Mouse (Mus musculus): Measurements from ENCODE around the gene Mrc2. TPM values are rescaled to one million over a fixed set of nuclear protein-coding genes. Genes with fewer than 3 reads are reported as not detected.
A peak's percentile ranks its signal among the peaks of the same experiment; 100 is the strongest.

The Mrc2 gene
- polyA plus RNA-seq, 1 experiment from 2014 or later, result 6.1 TPM

GRCm38 (mm10) chr11:105371818-105372217, 79.4 kb downstream of the Mrc2 start:
- Histone ChIP-seq H3K4me2 (ENCODE audit: low read length) (no peak overlapping the region), H3K36me3 (ENCODE audit: control insufficient read depth, insufficient read depth, low read length) (no peaks in the 10 kb centered on the region), H3K27me3 (ENCODE audit: control insufficient read depth, insufficient read depth, low read length) (no peaks in the 10 kb centered on the region), H3K27ac (replicated peaks in 1 of 2; ENCODE audit: control insufficient read depth in 1 of 2, insufficient read depth in 1 of 2, low read depth in 2 of 2, low read length in 2 of 2) (no peak overlapping the region), H3K4me1 (ENCODE audit: control insufficient read depth in 2 of 2, insufficient read depth in 2 of 2, low read length in 2 of 2) (peaks cover 21 to 27% of the 10 kb centered on the region in 2 experiments), H3K9me3 (ENCODE audit: control insufficient read depth, low read length) (no peaks in the 10 kb centered on the region), H3K4me3 (ENCODE audit: control insufficient read depth in 1 of 2, insufficient read depth in 1 of 2, low read depth in 1 of 2, low read length in 2 of 2) (no peak overlapping the region), H3K9ac (ENCODE audit: low read length) (no peak overlapping the region)
- ATAC-seq (ENCODE audit: insufficient number of reproducible peaks, insufficient read depth, low FRiP score, low read depth), result no peak
- WGBS, result 74% methylated on average over 9 of the region's 9 CpGs

- Histone ChIP-seq H3K9ac (ENCODE audit: low read length) (no peak overlapping the region), H3K27me3 (ENCODE audit: control insufficient read depth, insufficient read depth, low read length) (no peaks in the 10 kb centered on the region)
Measured at GRCm38 (mm10) chr11:105373881-105374280, 81.4 kb downstream of the Mrc2 start.

DNA sequence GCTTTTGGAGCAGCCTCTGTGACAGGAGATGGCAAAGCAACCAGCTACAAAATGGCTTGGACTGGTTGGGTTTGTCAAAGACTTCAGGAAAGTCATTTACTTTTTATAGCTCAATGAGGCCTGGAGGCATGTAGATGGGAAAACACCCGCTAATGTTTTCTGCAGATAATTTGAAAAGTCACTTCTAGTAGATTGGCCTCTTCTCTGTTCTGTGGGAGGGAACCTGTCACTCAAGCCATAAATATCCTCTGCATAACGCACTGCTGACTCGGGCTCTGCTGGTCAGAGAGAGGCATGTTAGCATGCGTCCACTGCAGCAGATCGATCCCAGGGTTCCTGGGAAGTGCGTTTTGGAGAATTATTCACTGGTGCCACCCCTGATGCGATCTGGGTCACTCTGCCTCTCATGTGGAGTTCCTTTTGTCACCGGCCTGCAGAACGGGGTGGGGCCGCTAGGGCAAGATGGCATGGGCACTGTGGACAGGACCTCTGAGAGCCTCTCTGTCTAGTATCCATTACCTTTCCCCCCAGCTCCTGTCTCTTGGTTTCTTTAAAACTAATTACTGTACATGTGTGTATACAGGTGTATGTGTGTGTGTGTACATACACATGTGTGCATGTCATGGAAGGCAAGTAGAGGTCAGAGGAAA, 82.2 kb downstream of the Mrc2 start:
- Histone ChIP-seq H3K4me3 (ENCODE audit: control insufficient read depth in 1 of 2, insufficient read depth in 1 of 2, low read depth in 1 of 2, low read length in 2 of 2) (no peak overlapping the region), H3K27ac (replicated peaks in 1 of 2; ENCODE audit: control insufficient read depth in 1 of 2, insufficient read depth in 1 of 2, low read depth in 2 of 2, low read length in 2 of 2) (peak overlapping the region; percentile 80 to 86), H3K36me3 (ENCODE audit: control insufficient read depth, insufficient read depth, low read length) (no peaks in the 10 kb centered on the region), H3K27me3 (ENCODE audit: control insufficient read depth, insufficient read depth, low read length) (no peaks in the 10 kb centered on the region), H3K4me2 (ENCODE audit: low read length) (peak overlapping the region; percentile 30; the same call in 1 of the 2 replicates), H3K9me3 (ENCODE audit: control insufficient read depth, low read length) (no peaks in the 10 kb centered on the region), H3K9ac (ENCODE audit: low read length) (no peak overlapping the region), H3K4me1 (ENCODE audit: control insufficient read depth in 2 of 2, insufficient read depth in 2 of 2, low read length in 2 of 2) (peaks cover 24 to 32% of the 10 kb centered on the region in 2 experiments)
- peak; percentile 60; the same call in 1 of the 2 replicates for ATAC-seq (ENCODE audit: insufficient number of reproducible peaks, insufficient read depth, low FRiP score, low read depth)
- WGBS, result 40% methylated on average over 10 of the region's 10 CpGs

More at GRCm38 (mm10) chr11:105373881-105374280, 81.4 kb downstream of the Mrc2 start:
- H3K4me3 ChIP-seq (ENCODE audit: control insufficient read depth in 1 of 2, insufficient read depth in 1 of 2, low read depth in 1 of 2, low read length in 2 of 2), result no peak overlapping the region
- H3K9me3 ChIP-seq (ENCODE audit: control insufficient read depth, low read length), result no peaks in the 10 kb centered on the region
- H3K27ac ChIP-seq (replicated peaks in 1 of 2; ENCODE audit: control insufficient read depth in 1 of 2, insufficient read depth in 1 of 2, low read depth in 2 of 2, low read length in 2 of 2), result peak overlapping the region; percentile 51 to 86
- H3K36me3 ChIP-seq (ENCODE audit: control insufficient read depth, insufficient read depth, low read length), result no peaks in the 10 kb centered on the region
- WGBS, result 40% methylated on average over 8 of the region's 8 CpGs
- no peak for ATAC-seq (ENCODE audit: insufficient number of reproducible peaks, insufficient read depth, low FRiP score, low read depth)
- peaks cover 24 to 28% of the 10 kb centered on the region in 2 experiments for H3K4me1 ChIP-seq (ENCODE audit: control insufficient read depth in 2 of 2, insufficient read depth in 2 of 2, low read length in 2 of 2)
- H3K4me2 ChIP-seq (ENCODE audit: low read length), result no peak overlapping the region

GRCm38 (mm10) chr11:105375821-105376235, 83.4 kb downstream of the Mrc2 start:
- Histone ChIP-seq H3K9ac (ENCODE audit: low read length) (no peak overlapping the region), H3K27ac (replicated peaks in 1 of 2; ENCODE audit: control insufficient read depth in 1 of 2, insufficient read depth in 1 of 2, low read depth in 2 of 2, low read length in 2 of 2) (no peak overlapping the region), H3K4me2 (ENCODE audit: low read length) (no peak overlapping the region), H3K4me3 (ENCODE audit: control insufficient read depth in 1 of 2, insufficient read depth in 1 of 2, low read depth in 1 of 2, low read length in 2 of 2) (no peak overlapping the region), H3K4me1 (ENCODE audit: control insufficient read depth in 2 of 2, insufficient read depth in 2 of 2, low read length in 2 of 2) (peaks cover 24 to 32% of the 10 kb centered on the region in 2 experiments), H3K27me3 (ENCODE audit: control insufficient read depth, insufficient read depth, low read length) (no peaks in the 10 kb centered on the region), H3K9me3 (ENCODE audit: control insufficient read depth, low read length) (no peaks in the 10 kb centered on the region), H3K36me3 (ENCODE audit: control insufficient read depth, insufficient read depth, low read length) (no peaks in the 10 kb centered on the region)
- no peak for ATAC-seq (ENCODE audit: insufficient number of reproducible peaks, insufficient read depth, low FRiP score, low read depth)
- 82% methylated on average over 1 of the region's 1 CpGs for WGBS

GRCm38 (mm10) chr11:105385266-105385665, 92.8 kb downstream of the Mrc2 start:
- no peak overlapping the region for H3K27ac ChIP-seq (replicated peaks in 1 of 2; ENCODE audit: control insufficient read depth in 1 of 2, insufficient read depth in 1 of 2, low read depth in 2 of 2, low read length in 2 of 2)
- H3K4me3 ChIP-seq (ENCODE audit: control insufficient read depth in 1 of 2, insufficient read depth in 1 of 2, low read depth in 1 of 2, low read length in 2 of 2), result no peak overlapping the region
- 92% methylated on average over 9 of the region's 9 CpGs for WGBS
- H3K4me1 ChIP-seq (ENCODE audit: control insufficient read depth in 2 of 2, insufficient read depth in 2 of 2, low read length in 2 of 2), result no peaks in the 10 kb centered on the region
- H3K9ac ChIP-seq (ENCODE audit: low read length), result no peak overlapping the region
- H3K9me3 ChIP-seq (ENCODE audit: control insufficient read depth, low read length), result no peaks in the 10 kb centered on the region
- ATAC-seq (ENCODE audit: insufficient number of reproducible peaks, insufficient read depth, low FRiP score, low read depth), result no peak
- H3K27me3 ChIP-seq (ENCODE audit: control insufficient read depth, insufficient read depth, low read length), result no peaks in the 10 kb centered on the region
- no peaks in the 10 kb centered on the region for H3K36me3 ChIP-seq (ENCODE audit: control insufficient read depth, insufficient read depth, low read length)
- H3K4me2 ChIP-seq (ENCODE audit: low read length), result no peak overlapping the region

DNA sequence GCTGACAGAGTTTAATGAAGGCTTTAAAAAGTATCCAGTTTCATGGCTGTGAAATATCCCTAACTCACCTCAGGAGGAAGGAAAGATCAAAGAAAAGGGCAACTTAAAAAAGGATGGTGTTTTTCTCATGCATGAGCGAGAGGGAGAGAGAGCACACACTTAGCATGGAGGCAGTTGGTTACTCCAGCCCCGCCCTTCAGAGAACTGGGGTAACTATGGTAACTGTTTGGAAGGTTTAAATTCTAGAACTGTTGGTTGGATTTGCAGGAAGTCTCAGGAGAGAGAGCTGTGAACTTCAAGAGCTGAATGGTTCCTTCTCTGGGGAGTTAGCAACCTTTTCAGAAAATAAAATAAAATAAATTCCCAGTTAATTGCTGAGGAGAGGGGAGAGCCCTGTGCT, 96.2 kb downstream of the Mrc2 start:
- Histone ChIP-seq H3K4me3 (ENCODE audit: control insufficient read depth in 1 of 2, insufficient read depth in 1 of 2, low read depth in 1 of 2, low read length in 2 of 2) (no peak overlapping the region), H3K9ac (ENCODE audit: low read length) (no peak overlapping the region), H3K9me3 (ENCODE audit: control insufficient read depth, low read length) (no peaks in the 10 kb centered on the region), H3K4me2 (ENCODE audit: low read length) (no peak overlapping the region), H3K27me3 (ENCODE audit: control insufficient read depth, insufficient read depth, low read length) (no peaks in the 10 kb centered on the region), H3K4me1 (ENCODE audit: control insufficient read depth in 2 of 2, insufficient read depth in 2 of 2, low read length in 2 of 2) (0 out of 4 replicates have a peak, but pooled peaks cover 2 to 5% of the 10 kb centered on the region in 2 experiments), H3K27ac (replicated peaks in 1 of 2; ENCODE audit: control insufficient read depth in 1 of 2, insufficient read depth in 1 of 2, low read depth in 2 of 2, low read length in 2 of 2) (no peak overlapping the region), H3K36me3 (ENCODE audit: control insufficient read depth, insufficient read depth, low read length) (no peaks in the 10 kb centered on the region)
- 71% methylated on average over 2 of the region's 2 CpGs for WGBS
- no peak for ATAC-seq (ENCODE audit: insufficient number of reproducible peaks, insufficient read depth, low FRiP score, low read depth)

DNA sequence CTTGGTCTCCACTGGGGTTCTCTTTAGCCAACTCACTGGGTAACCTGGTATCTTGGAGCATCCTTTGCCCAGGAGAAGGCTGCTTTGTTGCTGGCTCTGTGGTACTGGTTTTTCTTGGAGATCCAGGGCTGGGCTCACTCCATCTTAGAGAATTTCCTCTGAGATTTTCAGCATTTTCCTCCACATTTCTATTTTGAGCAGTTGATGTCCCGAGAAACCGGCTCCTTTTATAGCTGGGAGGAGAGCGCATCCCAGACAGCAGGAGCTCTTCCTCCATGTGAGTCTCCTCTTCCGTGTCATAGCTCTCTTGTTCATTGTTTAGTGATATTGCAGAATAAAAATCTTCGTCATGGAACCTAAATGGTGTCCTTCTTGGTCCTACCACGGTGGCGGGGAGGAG, 97.8 kb downstream of the Mrc2 start:
- Histone ChIP-seq H3K27ac (replicated peaks in 1 of 2; ENCODE audit: control insufficient read depth in 1 of 2, insufficient read depth in 1 of 2, low read depth in 2 of 2, low read length in 2 of 2) (no peak overlapping the region), H3K4me1 (ENCODE audit: control insufficient read depth in 2 of 2, insufficient read depth in 2 of 2, low read length in 2 of 2) (0 out of 4 replicates have a peak, but pooled peaks cover 2 to 5% of the 10 kb centered on the region in 2 experiments), H3K4me3 (ENCODE audit: control insufficient read depth in 1 of 2, insufficient read depth in 1 of 2, low read depth in 1 of 2, low read length in 2 of 2) (no peak overlapping the region), H3K9me3 (ENCODE audit: control insufficient read depth, low read length) (0 out of 2 replicates have a peak, but pooled peaks cover 3% of the 10 kb centered on the region), H3K4me2 (ENCODE audit: low read length) (no peak overlapping the region), H3K27me3 (ENCODE audit: control insufficient read depth, insufficient read depth, low read length) (no peaks in the 10 kb centered on the region), H3K9ac (ENCODE audit: low read length) (no peak overlapping the region), H3K36me3 (ENCODE audit: control insufficient read depth, insufficient read depth, low read length) (no peaks in the 10 kb centered on the region)
- 83% methylated on average over 7 of the region's 7 CpGs for WGBS
- no peak for ATAC-seq (ENCODE audit: insufficient number of reproducible peaks, insufficient read depth, low FRiP score, low read depth)
